Mouse (Mus musculus) inflammation-experienced regulatory T-cells, adult 16 weeks (primary cell): ENCODE measurements around the gene Ifna15. TPM values are rescaled to one million over a fixed set of nuclear protein-coding genes. Genes with fewer than 3 reads are reported as not detected.

ENCODE experiments used
- polyA plus RNA-seq: library from polyadenylated mRNA; unstranded; fragments of 100-300 nt; shearing (Covaris generic); gene quantifications from one replicate; pipeline ENCODE4 v1.2.1, GENCODE M21; 2017

Gene Ifna15
- not detected for polyA plus RNA-seq

GRCm38 (mm10) chr4:88558145-88558544 lies at the start of gene Ifna15:
TSS of gene Ifna15 (minus strand) at chr4:88558245.

GRCm38 (mm10) chr4:88603276-88603675 lies 45.2 kb upstream of the Ifna15 start, which contains the start of gene Ifna12:
TSS of gene Ifna12 (minus strand) at chr4:88603376.

GRCm38 (mm10) chr4:88592285-88592684 lies 34.2 kb upstream of the Ifna15 start, which contains the start of gene Ifna9:
TSS of gene Ifna9 (minus strand) at chr4:88592385.

GRCm38 (mm10) chr4:88571698-88572097 lies 13.7 kb upstream of the Ifna15 start, which contains the start of gene Ifna14:
TSS of gene Ifna14 (minus strand) at chr4:88571798.

GRCm38 (mm10) chr4:88522674-88523073 lies 35.4 kb downstream of the Ifna15 start, which contains the start of gene Ifnb1:
TSS of gene Ifnb1 (minus strand) at chr4:88522774.

Other genes with a start within 250 kb of the Ifna15 start
- 0.65 TPM for gene Hacd4, start 119.3 kb downstream of the Ifna15 start, polyA plus RNA-seq
- not detected for gene Ifnb1, start 35.5 kb downstream of the Ifna15 start, polyA plus RNA-seq
- gene Ifna14, start 13.6 kb upstream of the Ifna15 start, polyA plus RNA-seq, result not detected
- not detected for gene Ifna9, start 34.1 kb upstream of the Ifna15 start, polyA plus RNA-seq
- gene Ifna12, start 45.1 kb upstream of the Ifna15 start, polyA plus RNA-seq, result not detected
- not detected for gene C87499, start 76.2 kb upstream of the Ifna15 start, polyA plus RNA-seq
- not detected for gene Ifna13, start 86.2 kb upstream of the Ifna15 start, polyA plus RNA-seq
- gene Ifna16, start 118.7 kb upstream of the Ifna15 start, polyA plus RNA-seq, result not detected
- gene Ifna2, start 125.7 kb upstream of the Ifna15 start, polyA plus RNA-seq, result not detected
- not detected for gene Ifnab, start 133.1 kb upstream of the Ifna15 start, polyA plus RNA-seq
- gene Gm26566, start 163.6 kb upstream of the Ifna15 start, polyA plus RNA-seq, result not detected
- gene Klhl9, start 164.2 kb upstream of the Ifna15 start, polyA plus RNA-seq, result 24.6 TPM
- gene Gm13271, start 196.6 kb upstream of the Ifna15 start, polyA plus RNA-seq, result not detected
- gene Gm13283, start 201.9 kb upstream of the Ifna15 start, polyA plus RNA-seq, result not detected
- not detected for gene Gm13290, start 215.6 kb upstream of the Ifna15 start, polyA plus RNA-seq
- not detected for gene Gm13289, start 218.7 kb upstream of the Ifna15 start, polyA plus RNA-seq
- not detected for gene Gm13272, start 221.6 kb upstream of the Ifna15 start, polyA plus RNA-seq
- gene Ifnz, start 223.9 kb upstream of the Ifna15 start, polyA plus RNA-seq, result 0.72 TPM
- not detected for gene Gm13276, start 227.5 kb upstream of the Ifna15 start, polyA plus RNA-seq
- gene Gm13277, start 230.4 kb upstream of the Ifna15 start, polyA plus RNA-seq, result not detected
- not detected for gene Gm13278, start 233.3 kb upstream of the Ifna15 start, polyA plus RNA-seq
- gene Gm13275, start 236.2 kb upstream of the Ifna15 start, polyA plus RNA-seq, result not detected
- gene Gm13279, start 239.2 kb upstream of the Ifna15 start, polyA plus RNA-seq, result not detected
- gene Gm13285, start 241.4 kb upstream of the Ifna15 start, polyA plus RNA-seq, result 1.2 TPM
- gene Gm13287, start 245.0 kb upstream of the Ifna15 start, polyA plus RNA-seq, result not detected
- not detected for gene Gm13288, start 247.3 kb upstream of the Ifna15 start, polyA plus RNA-seq